Mouse (Mus musculus): Measurements from ENCODE around the gene Sgpp2.

Sgpp2 gene

GRCm38 (mm10) chr1:78310021-78310752 is at the start of gene Sgpp2:
Gene Sgpp2, plus strand, starts transcription at chr1:78310345.
- no peak for DNase-seq (ENCODE audit: low read depth, low spot score)

GRCm38 (mm10) chr1:78267519-78267918 is 42.6 kb upstream of the Sgpp2 start:
- no peak for DNase-seq (ENCODE audit: low read depth, low spot score)

DNA sequence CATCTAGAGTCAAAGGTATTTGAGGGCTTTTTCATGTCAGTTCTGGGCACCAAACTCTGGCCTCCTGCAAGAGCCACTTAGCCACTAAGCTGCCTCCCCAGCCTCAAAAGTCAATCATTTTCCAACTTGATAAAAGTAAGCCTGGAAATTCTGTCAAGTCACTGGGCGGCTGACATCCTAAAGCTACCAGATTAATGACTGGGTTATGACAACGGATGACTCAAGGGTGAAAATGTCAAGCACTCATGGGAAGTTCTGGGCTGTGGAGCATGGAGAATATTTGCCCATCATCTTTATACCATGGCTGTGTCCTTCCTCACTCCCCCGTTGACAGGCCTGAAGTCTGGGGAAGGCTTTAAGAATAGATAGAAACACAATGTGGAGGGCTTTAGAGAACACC is 37.2 kb upstream of the Sgpp2 start:
- DNase-seq (ENCODE audit: low read depth, low spot score): no peak

DNA sequence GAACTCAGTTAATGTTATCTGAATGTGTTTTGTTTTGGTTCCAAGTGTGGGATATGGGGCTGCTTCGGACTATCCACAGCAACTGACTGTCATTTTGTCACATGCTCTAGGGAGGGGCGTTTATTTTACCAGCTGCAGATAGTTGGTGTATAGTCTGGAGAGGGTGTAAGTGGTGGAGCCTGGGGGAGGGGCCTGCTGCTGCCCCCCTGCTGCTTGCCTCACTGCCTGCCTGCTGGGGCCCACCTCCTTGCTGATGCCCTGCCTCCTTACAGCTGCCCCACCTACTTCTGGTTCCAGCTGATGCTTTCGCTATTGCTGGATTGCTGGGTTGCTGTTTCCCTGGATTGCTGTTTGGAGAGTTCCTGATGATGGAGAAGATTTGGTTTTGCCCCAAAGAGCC is 31.0 kb upstream of the Sgpp2 start:
- DNase-seq (ENCODE audit: low read depth, low spot score): no peak

GRCm38 (mm10) chr1:78292397-78292796 is 17.7 kb upstream of the Sgpp2 start:
- no peak for DNase-seq (ENCODE audit: low read depth, low spot score)

DNA sequence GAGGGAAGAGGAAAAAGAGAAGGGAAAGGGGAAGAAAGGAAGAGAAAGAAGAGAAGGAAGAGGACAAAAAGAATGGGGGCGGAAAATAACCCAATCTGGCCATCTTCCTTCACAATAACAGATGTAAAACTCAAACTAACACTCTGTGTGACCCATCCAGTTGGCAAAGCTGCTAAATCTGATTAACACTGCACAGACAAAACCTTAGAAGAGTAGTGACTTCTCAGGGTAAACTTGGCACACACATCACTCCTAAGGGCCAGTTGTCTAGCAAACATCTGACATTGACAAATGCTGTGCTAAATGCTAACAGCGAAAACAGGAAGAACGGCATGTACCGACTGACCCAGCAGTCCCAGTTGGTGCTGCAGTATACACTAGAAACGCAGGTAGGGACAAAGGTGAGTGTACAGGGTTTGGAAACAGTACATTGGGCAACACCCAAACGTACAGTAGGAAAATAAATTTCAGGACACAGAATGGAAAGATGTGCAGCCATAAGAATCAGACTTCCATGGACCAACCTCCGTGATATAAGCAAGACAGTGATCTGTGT is 10.4 kb upstream of the Sgpp2 start:
- no peak for DNase-seq (ENCODE audit: low read depth, low spot score)

GRCm38 (mm10) chr1:78308688-78309087 is 1.5 kb upstream of the Sgpp2 start:
- no peak for DNase-seq (ENCODE audit: low read depth, low spot score)

GRCm38 (mm10) chr1:78309280-78309679 is 865 bp upstream of the Sgpp2 start:
- DNase-seq (ENCODE audit: low read depth, low spot score): no peak

DNA sequence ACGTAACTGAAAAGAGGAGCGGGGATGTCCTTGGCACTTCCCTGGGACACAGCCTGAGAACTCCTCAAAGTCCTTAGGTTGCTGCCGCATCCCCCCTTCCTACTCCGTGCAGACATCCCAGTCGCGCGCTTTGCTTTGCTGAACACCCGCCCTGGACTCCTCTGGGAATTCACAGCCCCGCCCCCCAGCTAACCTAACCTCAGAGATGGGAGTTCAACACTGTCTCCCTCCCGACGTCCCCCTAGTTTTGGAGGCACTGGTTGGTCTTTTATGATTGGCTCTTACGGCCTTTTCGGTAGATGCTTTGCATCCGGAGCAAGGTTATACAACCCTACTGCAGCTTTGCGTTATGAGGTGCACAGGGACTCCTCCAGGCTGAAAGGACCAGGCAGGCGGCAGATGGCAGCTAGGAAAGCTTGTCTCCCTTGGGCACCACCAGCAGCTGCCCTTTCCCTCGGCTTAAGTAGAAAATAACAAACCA is 756 bp downstream of the Sgpp2 start:
- no peak for DNase-seq (ENCODE audit: low read depth, low spot score)

DNA sequence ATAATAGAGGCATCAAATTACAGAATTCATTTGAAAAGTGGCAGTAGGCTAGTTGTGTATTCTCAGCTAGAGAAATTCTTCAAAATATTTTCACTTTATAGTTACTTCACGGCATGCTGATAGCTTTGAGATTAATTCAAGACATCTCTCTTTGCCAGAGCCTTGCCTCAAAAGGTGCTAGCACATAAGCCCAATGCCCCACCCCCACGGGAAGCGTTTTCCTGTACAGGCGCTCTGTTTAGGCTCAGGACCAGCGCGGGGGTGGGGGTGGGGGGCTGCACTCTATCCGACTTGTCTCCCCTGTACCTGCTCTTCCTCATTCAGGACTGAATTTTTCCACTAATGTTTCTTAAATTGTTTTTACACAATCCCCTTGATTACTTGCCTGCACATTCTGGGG is 1.3 kb downstream of the Sgpp2 start:
- no peak for DNase-seq (ENCODE audit: low read depth, low spot score)

GRCm38 (mm10) chr1:78312917-78313316 is 2.8 kb downstream of the Sgpp2 start:
- no peak for DNase-seq (ENCODE audit: low read depth, low spot score)

- no peak for DNase-seq (ENCODE audit: low read depth, low spot score)
Observed at GRCm38 (mm10) chr1:78313961-78314360, 3.8 kb downstream of the Sgpp2 start.

GRCm38 (mm10) chr1:78318089-78318760 is 8.1 kb downstream of the Sgpp2 start:
- no peak for DNase-seq (ENCODE audit: low read depth, low spot score)

DNA sequence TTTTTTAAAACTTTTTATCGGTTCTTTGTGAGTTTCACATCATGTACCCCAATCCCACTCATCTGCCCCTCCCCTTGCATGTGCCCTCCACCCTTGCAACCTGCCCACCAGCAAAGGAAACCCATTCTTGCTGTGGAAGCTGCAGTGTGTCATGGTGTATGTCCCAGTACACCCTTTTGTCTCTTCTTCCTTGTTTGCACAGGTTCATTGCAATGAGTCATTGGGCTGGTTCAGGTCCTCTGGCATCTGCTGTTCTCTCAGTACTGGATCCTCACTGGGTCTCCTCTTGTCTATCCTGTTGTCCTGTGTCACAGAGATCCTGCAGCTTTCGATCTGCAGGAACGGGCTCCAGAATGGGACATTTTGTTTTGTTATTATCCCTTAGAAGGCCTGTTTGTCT is 10.1 kb downstream of the Sgpp2 start:
- DNase-seq (ENCODE audit: low read depth, low spot score): no peak

DNA sequence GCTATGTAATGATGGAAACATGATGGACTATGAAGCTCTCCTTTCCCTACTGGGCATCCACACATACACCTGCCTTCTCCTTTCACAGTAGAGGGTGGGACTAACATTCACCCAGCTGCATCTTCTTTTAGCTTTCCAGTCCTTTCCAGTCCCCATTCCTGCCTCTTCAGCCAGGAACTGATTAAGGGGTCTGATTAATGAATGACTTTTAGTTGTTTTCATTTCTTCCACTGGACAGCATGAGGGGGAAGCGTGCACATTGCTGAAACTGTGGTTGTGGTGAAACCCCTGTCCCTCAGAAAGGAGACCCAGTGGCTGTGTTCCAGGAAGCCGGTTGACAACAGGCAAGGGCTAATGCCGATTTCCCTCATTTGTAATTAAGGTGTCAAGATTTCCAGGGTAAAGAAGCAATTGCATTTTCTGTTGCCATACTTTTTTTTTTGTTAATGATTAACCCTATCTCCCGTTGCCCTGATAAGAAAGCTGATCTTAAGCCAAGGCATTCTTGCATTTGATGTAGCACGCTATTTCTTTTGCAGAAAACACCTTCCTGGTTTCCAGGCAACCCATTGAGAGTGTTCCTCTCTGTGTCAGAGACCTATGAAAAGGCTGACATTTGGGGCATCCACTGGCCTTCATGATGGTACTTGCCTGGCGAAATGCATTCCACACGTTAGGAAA is 12.1 kb downstream of the Sgpp2 start:
- no peak for DNase-seq (ENCODE audit: low read depth, low spot score)

- no peak for DNase-seq (ENCODE audit: low read depth, low spot score)
Observed at GRCm38 (mm10) chr1:78322844-78323243, 12.7 kb downstream of the Sgpp2 start.

DNA sequence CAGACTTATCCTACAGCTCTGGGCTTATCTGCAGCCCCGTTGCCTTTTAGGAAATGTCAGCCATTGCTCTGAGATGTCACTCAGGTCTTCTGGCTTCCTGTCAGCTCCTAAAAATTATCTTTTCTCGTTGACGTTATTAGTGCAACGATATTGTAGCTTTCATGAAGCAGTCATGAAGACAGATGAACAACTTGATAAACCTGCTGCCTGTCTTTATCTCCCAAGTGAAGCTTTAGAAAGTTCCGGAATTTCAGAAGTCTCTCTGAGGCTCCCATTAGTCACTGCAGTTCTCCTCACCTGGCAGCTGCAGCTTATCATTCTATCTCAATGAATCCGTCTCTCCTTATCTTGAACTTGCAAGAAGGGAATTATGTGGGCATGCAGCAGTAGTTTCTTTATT is 13.9 kb downstream of the Sgpp2 start:
- no peak for DNase-seq (ENCODE audit: low read depth, low spot score)

- no peak for DNase-seq (ENCODE audit: low read depth, low spot score)
Observed at GRCm38 (mm10) chr1:78325851-78326250, 15.7 kb downstream of the Sgpp2 start.

- no peak for DNase-seq (ENCODE audit: low read depth, low spot score)
Observed at GRCm38 (mm10) chr1:78328646-78329045, 18.5 kb downstream of the Sgpp2 start.

DNA sequence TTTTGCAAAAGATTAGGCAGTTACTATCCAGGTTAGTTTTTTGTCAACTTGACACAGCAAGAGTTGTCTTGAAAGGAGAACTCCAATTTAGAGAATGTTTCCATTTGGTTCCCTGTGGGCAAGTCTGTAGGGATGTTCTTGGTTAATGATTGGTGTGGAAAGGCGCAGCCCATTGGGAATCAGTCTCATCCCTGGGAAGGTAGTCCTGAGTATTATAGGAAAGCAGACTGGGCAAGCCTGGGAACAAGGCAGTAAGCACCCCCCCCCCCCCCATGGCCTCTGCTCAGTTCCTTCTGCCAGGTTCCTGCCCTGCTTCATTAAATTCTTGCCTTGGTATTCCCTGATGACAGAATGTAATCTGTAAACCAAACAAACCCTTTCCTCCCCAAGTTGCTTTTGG is 19.7 kb downstream of the Sgpp2 start:
- no peak for DNase-seq (ENCODE audit: low read depth, low spot score)

DNA sequence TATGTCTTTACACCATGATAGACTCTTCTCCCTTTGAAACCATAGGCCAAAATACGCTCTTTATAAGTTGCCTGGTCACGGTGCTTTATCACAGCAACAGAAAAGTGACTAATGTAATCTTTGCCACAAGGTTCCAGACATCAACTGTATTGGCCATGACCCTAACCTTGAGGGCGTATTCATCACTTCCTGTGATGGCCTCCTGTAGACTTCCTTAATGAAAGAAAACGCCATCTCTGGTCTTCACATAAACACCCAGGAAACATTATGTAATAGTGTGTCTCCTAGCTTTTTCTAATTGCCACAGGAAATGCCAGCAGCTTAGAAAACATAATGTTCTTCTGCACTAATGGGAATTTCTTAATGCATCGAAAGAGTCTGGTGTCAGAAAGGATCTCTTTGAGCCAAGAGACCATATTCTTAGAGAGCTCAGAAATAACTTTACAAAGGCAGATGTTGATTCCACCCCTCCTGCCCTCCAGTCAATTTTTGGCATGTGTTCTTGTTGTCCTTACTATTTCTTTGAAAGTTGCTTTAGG is 20.5 kb downstream of the Sgpp2 start:
- no peak for DNase-seq (ENCODE audit: low read depth, low spot score)

DNA sequence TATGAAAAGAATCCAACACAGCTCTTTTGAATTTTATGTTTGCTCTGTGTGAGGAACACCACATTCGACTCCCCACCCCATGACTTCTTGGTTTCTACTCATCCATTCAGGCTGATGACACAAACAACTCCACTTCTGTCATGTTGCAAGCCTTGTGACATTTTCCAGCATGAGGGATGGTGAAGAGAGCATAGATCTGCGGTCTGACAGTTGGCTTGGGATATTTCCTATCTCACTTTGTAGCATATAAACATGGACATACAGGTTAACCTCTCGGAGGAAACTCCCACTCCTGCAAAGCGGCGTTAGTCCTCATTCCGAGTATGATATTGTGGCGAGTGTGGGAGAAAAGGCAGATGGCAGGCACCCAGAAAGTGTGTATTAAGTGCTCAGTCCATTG is 27.6 kb downstream of the Sgpp2 start:
- DNase-seq (ENCODE audit: low read depth, low spot score): no peak
